Mouse (Mus musculus) skeletal muscle tissue, adult 2 months (tissue): ENCODE data around the gene Kcnb1.
"Not testable (repeated sequence)": the region's sequence is repeated elsewhere in the genome, so short reads cannot be mapped to it uniquely, and the experiment has no call there.

Source experiments
- DNase-seq: peaks from one replicate; pipeline ENCODE4 v3.0.0-alpha.2; 2012; ENCODE audit warnings: low read depth, low spot score

Kcnb1 gene

GRCm38 (mm10) chr2:167205918-167206629, 16.1 kb upstream of the Kcnb1 start:
- no peak for DNase-seq

- DNase-seq: not testable (repeated sequence)
Measured at GRCm38 (mm10) chr2:167204686-167205085, 14.7 kb upstream of the Kcnb1 start.

GRCm38 (mm10) chr2:167203505-167204166, 13.7 kb upstream of the Kcnb1 start:
- no peak for DNase-seq

- DNase-seq: no peak
Measured at GRCm38 (mm10) chr2:167201463-167202291, 11.7 kb upstream of the Kcnb1 start.

- DNase-seq: no peak
Measured at GRCm38 (mm10) chr2:167198660-167199427, 8.9 kb upstream of the Kcnb1 start.

- DNase-seq: no peak
Measured at GRCm38 (mm10) chr2:167193361-167193760, 3.4 kb upstream of the Kcnb1 start.

- no peak for DNase-seq
Measured at GRCm38 (mm10) chr2:167189291-167190075, 472 bp downstream of the Kcnb1 start.

- peak; percentile 44 for DNase-seq
Measured at GRCm38 (mm10) chr2:167188315-167189207, 1.4 kb downstream of the Kcnb1 start.

GRCm38 (mm10) chr2:167187119-167187518, 2.8 kb downstream of the Kcnb1 start:
- peak; percentile 75 for DNase-seq

GRCm38 (mm10) chr2:167186544-167186943, 3.4 kb downstream of the Kcnb1 start:
- DNase-seq: no peak

- DNase-seq: no peak
Measured at GRCm38 (mm10) chr2:167186003-167186402, 4.0 kb downstream of the Kcnb1 start.

GRCm38 (mm10) chr2:167185432-167185831, 4.5 kb downstream of the Kcnb1 start:
- no peak for DNase-seq

GRCm38 (mm10) chr2:167181662-167182389, 8.1 kb downstream of the Kcnb1 start:
- no peak for DNase-seq

GRCm38 (mm10) chr2:167181096-167181495, 8.9 kb downstream of the Kcnb1 start:
- no peak for DNase-seq

- DNase-seq: no peak
Measured at GRCm38 (mm10) chr2:167179301-167179700, 10.7 kb downstream of the Kcnb1 start.

GRCm38 (mm10) chr2:167177231-167177641, 12.7 kb downstream of the Kcnb1 start:
- DNase-seq: no peak

- DNase-seq: no peak
Measured at GRCm38 (mm10) chr2:167175284-167175683, 14.7 kb downstream of the Kcnb1 start.

- peak; percentile 63 for DNase-seq
Measured at GRCm38 (mm10) chr2:167173051-167173875, 16.7 kb downstream of the Kcnb1 start.
